Mouse (Mus musculus) adrenal gland, postnatal 25 days (tissue): ENCODE results near the gene Olfr521. TPM values are rescaled to one million over a fixed set of nuclear protein-coding genes. Genes with fewer than 3 reads are reported as not detected.
"Not testable (repeated sequence)": the region's sequence is repeated elsewhere in the genome, so short reads cannot be mapped to it uniquely, and the experiment has no call there.

ENCODE experiments used
- DNase-seq: peaks from one replicate; pipeline ENCODE4 v3.0.0; 2021; ENCODE audit warnings: mixed read lengths
- total RNA-seq: library from RNA; stranded (reverse); gene quantifications from 2 replicates; pipeline ENCODE4 v1.2.3, GENCODE M21; 2021

Gene Olfr521
- total RNA-seq, 1 experiment from 2014 or later: not detected

DNA sequence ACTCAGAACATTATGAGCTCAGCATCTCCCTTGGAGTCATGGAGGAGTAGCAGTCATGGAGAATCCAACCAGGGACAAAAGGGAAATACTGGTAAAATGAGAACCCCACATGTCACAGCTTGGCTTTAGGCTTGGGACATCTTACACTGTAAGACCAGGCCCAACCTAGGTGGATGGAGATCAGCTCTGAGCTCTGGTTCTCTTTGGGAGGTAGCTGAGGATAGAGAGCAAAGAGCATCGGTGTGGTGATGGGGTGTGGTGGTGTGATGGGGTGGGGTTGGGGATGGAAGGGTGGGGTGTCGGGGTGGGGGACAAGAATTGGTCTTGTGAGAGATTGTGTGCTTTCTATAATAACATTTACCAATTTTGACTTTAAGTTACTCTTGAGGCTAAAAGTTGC is 47.5 kb downstream of the Olfr521 start:
- no peak for DNase-seq

- DNase-seq: no peak
These were observed 48.4 kb downstream of the Olfr521 start for GRCm38 (mm10) chr7:99811661-99812060.

DNA sequence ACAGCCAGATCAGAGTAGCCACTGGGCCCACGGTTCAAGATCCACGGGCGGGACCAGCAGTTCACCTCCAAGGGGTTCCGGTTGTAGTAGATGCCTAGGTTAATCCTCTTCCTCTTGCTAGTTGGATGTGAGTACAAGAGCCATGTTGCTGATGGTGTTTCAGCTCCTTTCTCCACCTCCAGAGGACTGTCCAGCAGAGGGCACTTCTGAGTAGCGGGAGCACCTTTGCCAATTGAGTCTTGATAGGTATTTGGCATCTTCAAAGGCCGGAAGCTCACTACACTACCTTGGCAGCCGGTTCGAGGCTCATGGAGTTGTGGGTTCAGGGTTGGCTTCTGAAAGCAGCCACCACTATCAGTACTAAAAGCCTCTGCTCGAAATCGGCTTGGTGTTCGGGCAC is 50.1 kb downstream of the Olfr521 start:
- DNase-seq: peak; percentile 44

GRCm38 (mm10) chr7:99818181-99818725 is 54.9 kb downstream of the Olfr521 start:
- not testable (repeated sequence) for DNase-seq

Other genes with a start within 250 kb of the Olfr521 start
- gene Arrb1, start 228.0 kb upstream of the Olfr521 start, total RNA-seq: 43.9 and 69.0 TPM in 2 replicates
- 16.6 and 23.2 TPM in 2 replicates for gene Tpbgl, start 136.4 kb upstream of the Olfr521 start, total RNA-seq
- gene Slco2b1, start 52.2 kb upstream of the Olfr521 start, total RNA-seq: 22.9 and 31.9 TPM in 2 replicates
- not detected in 2 replicates for gene Olfr520, start 33.2 kb upstream of the Olfr521 start, total RNA-seq
- 1.6 and 2.7 TPM in 2 replicates for gene Neu3, start 64.9 kb downstream of the Olfr521 start, total RNA-seq
- 2.9 and 6.4 TPM in 2 replicates for gene Xrra1, start 95.6 kb downstream of the Olfr521 start, total RNA-seq
- gene Spcs2, start 100.0 kb downstream of the Olfr521 start, total RNA-seq: 156 and 170 TPM in 2 replicates
- gene Rnf169, start 216.9 kb downstream of the Olfr521 start, total RNA-seq: 16.8 and 19.8 TPM in 2 replicates
- not detected in 2 replicates for gene Chrdl2, start 242.7 kb downstream of the Olfr521 start, total RNA-seq